Mouse (Mus musculus): ENCODE data around the gene Pdlim4.

DNA sequence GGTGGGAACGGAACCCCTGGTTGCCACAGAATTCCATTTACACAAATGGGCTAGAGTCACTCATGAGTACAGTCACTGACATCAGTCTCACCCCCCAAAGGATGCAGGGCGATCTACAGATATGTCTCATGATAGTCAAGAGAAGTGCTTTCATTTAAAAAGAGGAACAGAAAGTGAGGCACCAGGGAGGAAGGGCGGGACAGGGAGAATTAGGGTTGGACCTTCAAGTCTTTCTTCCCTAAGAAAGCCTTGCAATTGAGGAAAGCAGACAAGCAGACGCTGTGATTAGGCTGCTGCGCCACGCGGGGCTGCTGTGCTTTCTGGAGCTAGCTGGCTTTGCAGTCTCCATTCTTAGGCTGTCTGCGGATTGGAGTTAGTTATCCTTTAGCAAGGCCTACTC, 22.9 kb upstream of the Pdlim4 start:
- no peak for TF ChIP-seq POLR2A (IDR thresholded peaks at IDR 0.05; ENCODE audit: borderline replicate concordance, insufficient read depth, low read length)
- no peak for TF ChIP-seq CTCF (IDR thresholded peaks at IDR 0.05; ENCODE audit: borderline replicate concordance, insufficient read depth, low read depth, low read length)
